Mouse (Mus musculus) B cell, adult 67 days (primary cell): ENCODE measurements around the gene Wdr3. TPM values are rescaled to one million over a fixed set of nuclear protein-coding genes. Genes with fewer than 3 reads are reported as not detected.

Source experiments
- total RNA-seq, 2 experiments: library from RNA; stranded (reverse); gene quantifications; 4 replicates each; pipeline ENCODE4 v1.2.4; 2023

The Wdr3 gene
- total RNA-seq, result 10 to 100 TPM; 58.4 to 67.3 TPM

GRCm38 (mm10) chr3:100162315-100163105 lies at the start of gene Wdr3, which contains the start of gene Gdap2:
Gene Wdr3, minus strand, starts transcription at chr3:100162407.
Gene Gdap2, plus strand, starts transcription at chr3:100162381.

Other genes starting within 250 kb of the Wdr3 start
- gene Gdap2, start within 50 bp of the Wdr3 start, total RNA-seq, result 10 to 100 TPM; 26.2 to 35.7 TPM